Comparison of ENCODE assay signal across 8 mouse cellular contexts in the genomic region with DNA sequence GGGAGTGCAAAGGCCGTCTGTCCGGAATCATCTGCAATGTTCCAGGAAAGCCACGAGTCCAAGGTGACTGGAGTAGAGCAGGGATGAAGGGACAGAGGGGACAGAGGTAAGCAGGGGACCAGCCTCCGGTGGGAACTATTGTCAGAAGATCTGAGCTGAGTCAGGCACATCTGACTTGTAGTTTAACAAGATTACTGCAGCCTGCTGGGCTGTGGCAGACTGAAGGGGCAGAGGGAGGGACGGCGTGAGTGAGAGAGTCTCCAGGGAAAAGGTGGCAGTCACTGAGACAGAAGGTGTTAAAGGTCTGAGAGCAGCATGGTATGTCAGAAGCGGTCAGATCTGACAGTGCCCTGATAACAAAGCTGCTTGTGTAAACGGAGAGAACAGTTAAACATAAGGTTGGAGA. TPM values are rescaled to one million over a fixed set of nuclear protein-coding genes. Genes with fewer than 3 reads are reported as not detected.
A peak's percentile ranks its signal among the peaks of the same experiment; 100 is the strongest.
DNase-seq lines count a peak whose midpoint lies in the region; ATAC-seq and TF ChIP-seq lines count a peak whose summit lies in the region.

No protein-coding gene starts in this region.

- 8% methylated on average over 8 of the region's 8 CpGs for WGBS in forebrain, embryonic 11.5 days
- 14% methylated on average over 8 of the region's 8 CpGs for WGBS in forebrain, postnatal 0 days
- 7% methylated on average over 8 of the region's 8 CpGs for WGBS in midbrain, embryonic 10.5 days
- 18% methylated on average over 8 of the region's 8 CpGs for WGBS in midbrain, postnatal 0 days
- 3% methylated on average over 8 of the region's 8 CpGs for WGBS in limb, embryonic 12.5 days

- no peak overlapping the region for H3K4me3 ChIP-seq in forebrain, embryonic 11.5 days (ENCODE audit: low read depth, low read length)
- H3K4me3 ChIP-seq in forebrain, postnatal 0 days (ENCODE audit: low read depth, low read length): no peak overlapping the region
- H3K4me3 ChIP-seq in midbrain, embryonic 10.5 days: peak overlapping the region; percentile 23; the same call in 1 of the 2 replicates
- no peak overlapping the region for H3K4me3 ChIP-seq in midbrain, postnatal 0 days (ENCODE audit: low read depth, low read length)
- H3K4me3 ChIP-seq in limb, embryonic 12.5 days (replicated peaks): no peak overlapping the region

- no peak overlapping the region for H3K4me2 ChIP-seq in forebrain, embryonic 11.5 days (ENCODE audit: low read depth, low read length, severe bottlenecking)
- no peak overlapping the region for H3K4me2 ChIP-seq in forebrain, postnatal 0 days (ENCODE audit: low read depth)
- H3K4me2 ChIP-seq in midbrain, postnatal 0 days (ENCODE audit: low read depth, low read length, poor library complexity, severe bottlenecking): no peak overlapping the region
- peak overlapping the region; percentile 33 for H3K4me2 ChIP-seq in limb, embryonic 12.5 days

- no peak overlapping the region for H3K27ac ChIP-seq in forebrain, embryonic 11.5 days (ENCODE audit: low read depth, low read length)
- no peak overlapping the region for H3K27ac ChIP-seq in forebrain, postnatal 0 days (ENCODE audit: low read depth, low read length)
- 0 out of 2 replicates have a peak overlapping the region, but pooled peaks have one; percentile 57 for H3K27ac ChIP-seq in midbrain, embryonic 10.5 days (replicated peaks)
- H3K27ac ChIP-seq in midbrain, postnatal 0 days (ENCODE audit: low read depth, low read length): no peak overlapping the region
- peak overlapping the region; percentile 17; the same call in 1 of the 2 replicates for H3K27ac ChIP-seq in limb, embryonic 12.5 days

- no peaks in the 10 kb centered on the region for H3K27me3 ChIP-seq in forebrain, embryonic 11.5 days (ENCODE audit: control insufficient read depth, insufficient read depth, low read length)
- no peaks in the 10 kb centered on the region for H3K27me3 ChIP-seq in forebrain, postnatal 0 days (ENCODE audit: insufficient read depth, low read length)
- no peaks in the 10 kb centered on the region for H3K27me3 ChIP-seq in midbrain, embryonic 10.5 days (ENCODE audit: low read depth, poor library complexity, severe bottlenecking)
- H3K27me3 ChIP-seq in midbrain, postnatal 0 days (ENCODE audit: insufficient read depth, low read length): no peaks in the 10 kb centered on the region
- no peaks in the 10 kb centered on the region for H3K27me3 ChIP-seq in limb, embryonic 12.5 days

- H3K36me3 ChIP-seq in forebrain, embryonic 11.5 days (ENCODE audit: control insufficient read depth, insufficient read depth, low read length): no peaks in the 10 kb centered on the region; the same call in 1 of the 2 replicates
- no peaks in the 10 kb centered on the region for H3K36me3 ChIP-seq in forebrain, postnatal 0 days (ENCODE audit: insufficient read depth)
- H3K36me3 ChIP-seq in midbrain, embryonic 10.5 days: peaks cover 14% of the 10 kb centered on the region
- no peaks in the 10 kb centered on the region for H3K36me3 ChIP-seq in midbrain, postnatal 0 days (ENCODE audit: insufficient read depth, low read length)
- peaks cover 4% of the 10 kb centered on the region for H3K36me3 ChIP-seq in limb, embryonic 12.5 days

- H3K9me3 ChIP-seq in forebrain, embryonic 11.5 days (ENCODE audit: control insufficient read depth, low read length): no peaks in the 10 kb centered on the region
- H3K9me3 ChIP-seq in forebrain, postnatal 0 days (ENCODE audit: low read length): no peaks in the 10 kb centered on the region
- H3K9me3 ChIP-seq in midbrain, embryonic 10.5 days (replicated peaks): no peaks in the 10 kb centered on the region
- no peaks in the 10 kb centered on the region for H3K9me3 ChIP-seq in midbrain, postnatal 0 days (ENCODE audit: low read length)
- no peaks in the 10 kb centered on the region for H3K9me3 ChIP-seq in limb, embryonic 12.5 days

- no peak overlapping the region for H3K9ac ChIP-seq in forebrain, embryonic 11.5 days (ENCODE audit: low read length)
- no peak overlapping the region for H3K9ac ChIP-seq in forebrain, postnatal 0 days
- no peak overlapping the region for H3K9ac ChIP-seq in midbrain, postnatal 0 days (replicated peaks; ENCODE audit: low read length, poor library complexity, severe bottlenecking)
- no peak overlapping the region for H3K9ac ChIP-seq in limb, embryonic 12.5 days (replicated peaks)

- no peak for DNase-seq in forebrain, embryonic 11.5 days (ENCODE audit: low spot score)
- DNase-seq in forebrain, postnatal 0 days: no peak
- peak; percentile 46 for DNase-seq in midbrain, embryonic 10.5 days (ENCODE audit: low spot score)
- no peak for DNase-seq in midbrain, postnatal 0 days (ENCODE audit: low spot score)
- peak; percentile 59 for DNase-seq in retina, postnatal 1 day
- DNase-seq in spleen, postnatal 4 days (ENCODE audit: low spot score in 2 of 2): no peak
- DNase-seq in adrenal gland, postnatal 10 days: no peak

- peak; percentile 34 for ATAC-seq in forebrain, embryonic 11.5 days (replicated peaks; ENCODE audit: low FRiP score)
- ATAC-seq in forebrain, postnatal 0 days: no peak
- ATAC-seq in midbrain, postnatal 0 days (ENCODE audit: low FRiP score): no peak
- no peak for ATAC-seq in limb, embryonic 12.5 days (ENCODE audit: insufficient number of reproducible peaks, insufficient read depth, low FRiP score, low TSS enrichment, low read depth)

- peaks cover 14% of the 10 kb centered on the region for H3K4me1 ChIP-seq in forebrain, embryonic 11.5 days (replicated peaks; ENCODE audit: control insufficient read depth, insufficient read depth, low read length)
- H3K4me1 ChIP-seq in forebrain, postnatal 0 days (ENCODE audit: insufficient read depth): 0 out of 2 replicates have a peak, but pooled peaks cover 20% of the 10 kb centered on the region
- H3K4me1 ChIP-seq in midbrain, embryonic 10.5 days: peaks cover 63% of the 10 kb centered on the region
- 0 out of 2 replicates have a peak, but pooled peaks cover 8% of the 10 kb centered on the region for H3K4me1 ChIP-seq in midbrain, postnatal 0 days (ENCODE audit: insufficient read depth, low read length)
- H3K4me1 ChIP-seq in limb, embryonic 12.5 days (replicated peaks): peaks cover 60% of the 10 kb centered on the region

- no peak for TF ChIP-seq CTCF in forebrain, postnatal 0 days (IDR thresholded peaks at IDR 0.05; ENCODE audit: low read depth)
- no peak for TF ChIP-seq CTCF in midbrain, postnatal 0 days (IDR thresholded peaks at IDR 0.05)

RNA-seq across cellular contexts. Expression of gene Smad1, which starts 16.5 kb away (rescaled TPM):
- polyA plus RNA-seq in forebrain, embryonic 11.5 days (2014; fragmentation: Nextera tagmentation; extraction: Ambion mirVana): 57.6 and 64.8 TPM in 2 replicates
- 62.6 and 80.1 TPM in 2 replicates for total RNA-seq in forebrain, postnatal 0 days (2014; rRNA removed)
- polyA plus RNA-seq in forebrain, postnatal 0 days (2015; fragmentation: Nextera tagmentation; extraction: Ambion mirVana): 49.7 and 57.1 TPM in 2 replicates
- 36.1 and 39.0 TPM in 2 replicates for polyA plus RNA-seq in midbrain, embryonic 10.5 days (2016; fragmentation: Nextera tagmentation; extraction: Ambion mirVana)
- 75.6 and 78.8 TPM in 2 replicates for total RNA-seq in midbrain, postnatal 0 days (2014; rRNA removed)
- 49.1 and 52.5 TPM in 2 replicates for polyA plus RNA-seq in midbrain, postnatal 0 days (2015; fragmentation: Nextera tagmentation; extraction: Ambion mirVana)
- 46.3 and 52.8 TPM in 2 replicates for polyA plus RNA-seq in limb, embryonic 12.5 days (2016; fragmentation: Nextera tagmentation; extraction: Ambion mirVana)
- total RNA-seq in adrenal gland, postnatal 10 days (2021): 10 to 100 TPM; 34.9 to 36.8 TPM

Comparison
In these comparisons a context has a peak if more than half of its experiments do, and no peak if none do; other contexts are left out.
1. DNase-seq: peak in midbrain, embryonic 10.5 days (single experiment) and retina, postnatal 1 day (single experiment); none in forebrain, embryonic 11.5 days (single experiment), forebrain, postnatal 0 days (single experiment), midbrain, postnatal 0 days (single experiment), spleen, postnatal 4 days (0 of 2) and adrenal gland, postnatal 10 days (single experiment).
2. H3K27ac ChIP-seq: peak in midbrain, embryonic 10.5 days (single experiment) and limb, embryonic 12.5 days (single experiment); none in forebrain, embryonic 11.5 days (single experiment), forebrain, postnatal 0 days (single experiment) and midbrain, postnatal 0 days (single experiment).